Mouse (Mus musculus) bone marrow, adult 2 months (tissue): Measurements from ENCODE around the gene Wfikkn2. TPM values are rescaled to one million over a fixed set of nuclear protein-coding genes. Genes with fewer than 3 reads are reported as not detected.

Experiments
- H3K27ac ChIP-seq: fragments of 200-500 bp; 2 replicates; pipeline ENCODE4 v1.5.1; 2012; ENCODE audit warnings: low read depth, mild to moderate bottlenecking, control low read depth, inconsistent platforms, low read length; ENCODE audit not compliant: control insufficient read depth, poor library complexity, insufficient read depth
- H3K4me1 ChIP-seq: fragments of 200-500 bp; 2 replicates; pipeline ENCODE4 v1.6.1; 2011; ENCODE audit warnings: low read length; ENCODE audit not compliant: control insufficient read depth, insufficient read depth
- H3K4me3 ChIP-seq: fragments of 200-500 bp; replicated peaks from 2 replicates; pipeline ENCODE3; 2011; ENCODE audit warnings: mild to moderate bottlenecking, low read depth, low read length, control low read depth; ENCODE audit not compliant: control insufficient read depth
- CTCF ChIP-seq: fragments of 200-500 bp; IDR thresholded peaks from 2 replicates; pipeline ENCODE4 v1.5.1; 2011; ENCODE audit warnings: low read length, control low read depth; ENCODE audit not compliant: control insufficient read depth, insufficient read depth
- POLR2A ChIP-seq: fragments of 200-500 bp; IDR thresholded peaks from 2 replicates; pipeline ENCODE4 v1.6.1; 2011; ENCODE audit warnings: low read depth, mild to moderate bottlenecking, control low read depth, low read length, borderline replicate concordance; ENCODE audit not compliant: control insufficient read depth
- WGBS: fragments of 180-500 bp; shearing (Covaris S2); methylation state at CpG from one replicate; pipeline ENCODE4 v1.1.7; 2018; 5-methylcytosine and 5-hydroxymethylcytosine counted together
- polyA plus RNA-seq: library from polyadenylated mRNA; stranded (reverse); fragments of >200 nt; gene quantifications from 2 replicates; pipeline ENCODE4 v1.2.4, GENCODE M21; 2011; ENCODE audit warnings: low replicate concordance; ENCODE audit not compliant: missing spikeins, insufficient read depth, insufficient read length

Gene Wfikkn2
- polyA plus RNA-seq, 1 experiment = 0.42 TPM

DNA sequence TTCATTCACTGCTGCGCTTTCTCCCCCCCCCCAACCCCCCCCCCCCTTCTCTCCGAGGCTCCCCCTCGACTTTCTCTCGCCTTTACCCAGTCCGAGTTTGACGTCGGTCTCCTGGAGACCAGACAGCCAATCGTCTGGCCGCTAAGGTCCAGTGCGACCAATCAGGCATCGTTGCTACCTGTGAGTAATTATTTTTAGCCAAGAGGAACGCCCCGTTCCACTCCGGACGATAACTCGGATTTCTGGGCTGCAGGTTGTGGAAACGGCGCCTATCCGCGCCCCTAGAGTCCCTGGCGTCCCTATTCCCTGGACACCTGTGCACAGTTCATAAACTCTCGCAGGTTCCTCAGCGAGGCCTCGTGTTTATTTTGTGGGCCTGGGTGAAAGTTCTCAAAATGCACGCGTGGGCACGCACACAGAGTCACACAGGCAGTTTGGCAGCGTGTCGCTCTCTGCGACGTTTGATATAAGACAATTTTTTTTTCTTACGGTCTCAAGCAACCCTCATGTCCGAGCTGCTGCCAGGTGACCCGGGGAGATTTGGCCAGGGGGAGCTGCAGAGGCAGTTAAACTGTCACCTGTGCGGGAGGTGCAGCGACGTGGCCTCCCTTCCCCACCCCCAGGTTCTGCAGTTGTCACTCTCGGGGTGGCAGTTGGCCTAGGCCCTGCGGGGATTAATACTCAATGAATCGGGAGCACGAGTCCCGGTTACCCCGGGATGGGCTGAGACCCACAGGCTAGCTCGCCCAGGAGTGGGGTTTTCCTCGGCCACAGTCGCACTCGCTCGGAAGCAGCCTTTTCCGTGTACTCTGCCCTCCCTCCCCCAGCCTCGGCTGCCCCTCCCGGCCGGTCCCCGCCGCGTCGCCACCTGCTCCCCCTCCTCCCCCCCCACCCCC is 35.4 kb downstream of the Wfikkn2 start:
- WGBS = under 1% methylated on average over 45 of the region's 56 CpGs
- peak overlapping the region; percentile 97 for H3K27ac ChIP-seq
- H3K4me3 ChIP-seq = peak overlapping the region; percentile 79
- H3K4me1 ChIP-seq = peaks cover 6% of the 10 kb centered on the region
- TF ChIP-seq CTCF (no peak), POLR2A (peak; percentile 77; the same call in 1 of the 2 replicates)

DNA sequence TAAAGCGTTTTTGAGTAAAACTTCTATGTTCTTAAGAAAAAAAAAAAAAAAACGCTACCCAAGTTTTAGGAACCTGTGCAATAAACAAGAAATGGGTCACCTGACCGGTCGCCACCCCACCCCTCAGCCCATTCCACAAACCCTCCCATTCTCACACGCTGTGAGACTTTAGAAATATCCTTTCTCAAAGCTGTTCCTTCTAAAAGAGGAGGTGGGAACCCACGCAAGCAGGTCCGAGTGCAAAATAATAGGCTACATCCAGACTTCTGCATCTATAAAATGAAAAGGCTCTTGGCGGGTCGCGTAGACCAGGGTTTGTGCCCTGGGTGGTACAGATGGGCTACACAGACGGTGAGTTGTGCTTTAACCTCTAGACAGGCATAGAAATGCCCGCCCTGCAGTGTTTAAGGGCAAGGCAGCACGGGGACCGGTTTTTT is 36.1 kb downstream of the Wfikkn2 start:
- H3K27ac ChIP-seq = peak overlapping the region; percentile 95
- H3K4me3 ChIP-seq = peak overlapping the region; percentile 79
- peaks cover 6% of the 10 kb centered on the region for H3K4me1 ChIP-seq
- TF ChIP-seq POLR2A = no peak
- no peak for TF ChIP-seq CTCF
- 2% methylated on average over 14 of the region's 14 CpGs for WGBS

DNA sequence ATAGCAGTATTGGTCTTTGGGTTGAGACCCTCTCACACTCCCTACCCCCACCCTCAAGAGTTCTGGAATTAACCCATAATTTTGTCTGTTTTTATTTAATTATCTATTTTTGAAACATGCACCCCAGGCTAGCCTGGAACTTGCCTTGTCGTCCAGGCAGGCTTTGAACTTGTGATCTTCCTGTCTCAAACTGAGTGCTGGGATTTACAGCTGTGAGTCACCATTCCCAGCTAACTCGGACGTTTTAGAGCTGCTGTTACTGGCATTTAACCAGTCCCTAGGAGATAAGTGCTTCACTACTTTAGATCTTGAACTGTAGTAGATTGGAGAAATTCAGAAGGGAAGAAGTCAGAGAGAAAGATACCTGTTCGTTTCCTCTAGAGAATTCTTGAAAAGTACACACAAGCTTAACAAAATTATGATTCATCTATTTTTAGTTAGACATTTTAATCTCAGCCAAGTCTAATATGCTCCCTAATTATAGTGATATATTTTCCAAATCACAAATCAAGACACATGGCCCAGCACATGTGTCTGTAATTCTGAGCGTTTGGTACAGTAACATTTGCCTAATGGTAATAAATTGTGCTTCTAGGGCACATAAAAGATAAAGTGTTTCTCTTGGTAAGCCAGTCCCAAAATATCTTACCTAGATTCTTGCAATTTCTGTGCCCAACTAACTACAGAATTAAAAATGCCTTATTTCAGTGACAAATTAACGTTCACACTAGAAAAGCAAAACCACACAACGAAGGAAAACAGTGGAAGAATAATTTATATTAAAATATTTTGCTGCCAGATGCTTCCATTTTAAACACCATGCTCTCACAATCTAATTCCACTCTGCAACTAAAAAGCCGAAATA is 36.8 kb downstream of the Wfikkn2 start:
- WGBS = 37% methylated on average over 8 of the region's 8 CpGs
- TF ChIP-seq CTCF (no peak), POLR2A (no peak)
- no peak overlapping the region for H3K4me3 ChIP-seq
- H3K4me1 ChIP-seq = peaks cover 6% of the 10 kb centered on the region
- no peak overlapping the region for H3K27ac ChIP-seq

DNA sequence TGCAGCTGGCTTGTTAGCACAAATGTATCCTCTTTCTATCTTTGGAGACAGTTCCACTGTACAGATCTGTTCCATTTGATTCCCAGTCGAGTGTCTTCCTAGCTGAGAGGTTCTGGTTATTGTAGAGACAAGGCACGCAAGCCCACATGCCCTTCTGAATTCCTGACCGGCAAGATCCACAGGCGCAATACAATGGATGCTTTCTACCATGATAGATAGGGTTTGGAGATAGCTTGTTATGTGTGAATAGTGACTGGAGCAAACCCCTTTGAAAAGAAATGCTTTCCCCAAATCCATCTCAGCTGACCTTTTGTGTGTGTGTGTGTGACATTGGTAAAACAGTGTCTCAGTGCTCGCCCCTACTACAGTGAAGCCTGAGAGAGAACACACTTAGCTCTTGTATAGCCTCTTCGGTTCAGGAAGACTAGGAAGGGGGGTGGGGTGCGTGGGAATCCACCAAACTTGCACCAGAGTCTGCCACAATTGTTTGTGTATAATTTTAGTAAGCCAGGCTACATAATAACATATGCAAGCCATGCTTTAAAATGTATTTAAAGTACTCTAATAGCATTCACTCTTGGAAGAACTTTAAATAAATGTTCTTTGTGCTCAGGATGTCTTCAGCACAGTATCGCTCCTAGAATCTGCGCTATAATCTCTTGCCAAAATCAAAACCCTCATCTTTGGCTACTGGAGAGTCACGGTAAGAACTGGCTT is 39.2 kb downstream of the Wfikkn2 start:
- 74% methylated on average over 10 of the region's 10 CpGs for WGBS
- Histone ChIP-seq H3K27ac (peak overlapping the region; percentile 32; the same call in 1 of the 2 replicates), H3K4me3 (no peak overlapping the region), H3K4me1 (peaks cover 6% of the 10 kb centered on the region)
- TF ChIP-seq CTCF (no peak), POLR2A (no peak)

DNA sequence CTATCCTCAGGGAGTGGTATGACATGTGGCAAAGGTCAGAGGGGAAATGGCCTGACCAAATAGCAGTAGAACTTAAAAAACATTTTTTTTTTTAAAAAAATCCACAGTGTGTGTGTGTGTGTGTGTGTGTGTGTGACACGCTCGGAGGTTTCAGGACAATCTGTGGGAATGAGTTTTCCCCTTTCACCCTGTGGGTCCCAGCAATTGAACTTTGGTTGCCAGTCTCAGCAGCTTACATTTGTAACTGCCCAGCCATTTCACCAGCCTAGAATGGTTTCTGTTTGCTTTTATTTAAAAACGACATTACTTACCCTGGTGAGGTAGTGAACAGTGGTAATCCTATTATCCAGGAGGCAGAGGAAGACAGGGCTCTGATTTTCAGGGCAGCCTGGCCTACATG is 42.7 kb downstream of the Wfikkn2 start:
- Histone ChIP-seq H3K27ac (no peak overlapping the region), H3K4me1 (peaks cover 9% of the 10 kb centered on the region), H3K4me3 (no peak overlapping the region)
- no peak for TF ChIP-seq CTCF
- no peak for TF ChIP-seq POLR2A
- WGBS = 87% methylated on average over 3 of the region's 3 CpGs

DNA sequence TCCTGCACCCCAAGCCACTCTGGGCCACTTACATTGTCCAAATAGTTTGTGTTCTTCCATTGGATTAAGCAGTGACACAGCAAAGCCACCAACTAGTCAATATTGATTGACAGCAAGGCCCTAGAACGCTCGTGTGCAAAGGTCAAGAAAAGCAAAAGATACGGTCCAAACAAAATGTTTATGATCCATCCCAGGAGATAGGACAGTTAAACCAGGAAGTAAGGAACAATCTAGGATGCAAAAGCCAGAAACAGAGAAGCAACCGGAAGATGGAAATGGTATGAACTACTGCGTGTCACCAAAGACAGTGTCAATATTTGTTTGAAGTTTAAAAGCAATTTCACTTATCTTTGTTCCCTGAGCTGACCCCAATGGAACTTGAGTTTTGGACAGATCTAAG is 43.7 kb downstream of the Wfikkn2 start:
- WGBS = 85% methylated on average over 5 of the region's 5 CpGs
- Histone ChIP-seq H3K27ac (no peak overlapping the region), H3K4me3 (no peak overlapping the region), H3K4me1 (peaks cover 10% of the 10 kb centered on the region)
- no peak for TF ChIP-seq CTCF
- TF ChIP-seq POLR2A = no peak

DNA sequence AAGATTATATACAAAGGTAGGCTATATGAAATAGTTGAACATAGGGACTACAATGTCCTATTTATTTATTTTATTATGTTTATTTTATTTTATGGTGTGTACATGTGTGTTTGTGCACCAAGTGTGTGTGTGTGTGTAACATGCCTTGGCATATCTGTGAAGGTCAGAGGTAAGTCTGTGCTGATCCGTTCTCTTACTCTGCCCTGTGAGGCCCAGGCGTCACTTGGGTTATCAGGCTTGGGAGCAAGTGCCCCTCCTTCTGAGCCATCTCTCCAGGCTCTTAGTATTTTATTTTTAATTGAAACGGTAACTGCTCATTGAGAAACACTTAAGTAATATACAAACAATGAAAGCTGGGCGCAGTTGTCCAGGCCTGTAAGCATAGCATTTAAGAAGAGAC is 45.4 kb downstream of the Wfikkn2 start:
- H3K27ac ChIP-seq = no peak overlapping the region
- H3K4me1 ChIP-seq = peaks cover 5% of the 10 kb centered on the region; the same call in 1 of the 2 replicates
- H3K4me3 ChIP-seq = no peak overlapping the region
- no peak for TF ChIP-seq CTCF
- no peak for TF ChIP-seq POLR2A
- 76% methylated on average over 4 of the region's 4 CpGs for WGBS
